Mouse (Mus musculus) c-Kit-positive CD71-positive TER-119-negative erythroid progenitor cells, embryonic 14.5 days (primary cell): ENCODE results near the gene Psmd11.
"Not testable (repeated sequence)": the region's sequence is repeated elsewhere in the genome, so short reads cannot be mapped to it uniquely, and the experiment has no call there.

ENCODE experiments used
- DNase-seq: peaks from one replicate; pipeline ENCODE4 v3.0.0-alpha.2; 2013; ENCODE audit warnings: low read depth

The Psmd11 gene

DNA sequence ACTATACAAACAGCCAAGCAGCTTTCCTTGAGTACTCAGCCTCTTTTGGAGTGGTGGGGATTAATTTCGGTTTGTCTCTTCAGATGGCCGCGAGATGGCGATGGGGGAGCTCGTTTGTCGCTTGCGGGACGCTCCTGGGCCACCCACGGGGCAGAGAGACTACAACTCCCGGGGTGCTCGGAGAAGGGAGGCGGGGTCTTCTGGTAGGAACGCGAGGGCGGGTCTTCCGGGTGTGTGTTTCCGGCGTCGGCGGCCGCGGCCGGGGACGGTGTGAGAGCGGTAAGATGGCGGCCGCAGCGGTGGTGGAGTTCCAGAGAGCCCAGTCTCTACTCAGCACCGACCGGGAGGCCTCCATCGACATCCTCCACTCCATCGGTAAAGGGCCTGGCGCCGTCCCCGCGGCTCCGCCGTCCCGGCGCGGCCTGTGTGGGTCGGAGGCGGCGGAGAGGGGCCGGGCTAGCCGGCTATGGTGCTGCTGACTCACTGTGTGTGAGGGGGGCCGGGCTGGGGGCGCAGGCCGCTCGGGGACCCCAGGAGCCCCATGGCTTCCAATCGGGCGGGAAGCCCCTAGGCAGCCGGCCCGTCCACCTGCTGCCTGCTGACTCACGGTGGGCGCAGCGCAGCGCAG is at the start of gene Psmd11:
Psmd11 (plus strand) TSS at position 235 of the 628 bp plus-strand sequence.
- peak; percentile 93 for DNase-seq

DNA sequence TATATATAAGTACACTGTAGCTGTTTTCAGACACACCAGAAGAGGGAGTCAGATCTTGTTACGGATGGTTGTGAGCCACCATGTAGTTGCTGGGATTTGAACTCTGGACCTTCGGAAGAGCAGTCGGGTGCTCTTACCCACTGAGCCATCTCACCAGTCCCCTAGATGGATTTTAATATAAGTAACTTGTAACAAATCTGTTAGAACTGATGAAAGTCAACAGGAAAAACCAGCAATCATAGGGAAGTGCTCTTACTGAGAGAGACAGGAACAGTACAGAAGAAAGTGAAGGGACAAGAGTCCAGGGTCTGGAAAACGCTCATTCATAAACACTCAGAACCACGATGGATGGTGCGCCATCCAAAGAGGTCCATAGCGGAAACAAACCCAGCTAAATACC is 49.2 kb upstream of the Psmd11 start:
- DNase-seq = not testable (repeated sequence)

DNA sequence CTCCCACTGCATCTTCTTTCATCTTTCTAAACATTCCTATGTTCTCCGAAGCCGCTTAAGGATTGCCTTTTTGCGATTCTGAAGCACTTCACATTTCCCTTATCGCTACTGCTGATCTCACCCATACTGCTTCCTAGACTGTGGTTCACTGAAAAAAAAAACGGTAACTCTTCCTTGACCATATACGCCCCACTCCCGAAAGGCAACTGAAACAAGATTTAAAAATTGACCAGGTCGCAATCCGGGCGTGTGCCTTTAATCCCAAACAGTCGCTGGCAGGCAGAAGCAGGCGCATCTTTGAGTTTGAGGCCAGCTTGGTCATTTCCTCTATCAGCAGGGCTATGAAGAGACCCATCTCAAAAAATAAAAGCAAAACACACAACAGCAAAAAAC is 45.8 kb upstream of the Psmd11 start:
- peak; percentile 55 for DNase-seq

DNA sequence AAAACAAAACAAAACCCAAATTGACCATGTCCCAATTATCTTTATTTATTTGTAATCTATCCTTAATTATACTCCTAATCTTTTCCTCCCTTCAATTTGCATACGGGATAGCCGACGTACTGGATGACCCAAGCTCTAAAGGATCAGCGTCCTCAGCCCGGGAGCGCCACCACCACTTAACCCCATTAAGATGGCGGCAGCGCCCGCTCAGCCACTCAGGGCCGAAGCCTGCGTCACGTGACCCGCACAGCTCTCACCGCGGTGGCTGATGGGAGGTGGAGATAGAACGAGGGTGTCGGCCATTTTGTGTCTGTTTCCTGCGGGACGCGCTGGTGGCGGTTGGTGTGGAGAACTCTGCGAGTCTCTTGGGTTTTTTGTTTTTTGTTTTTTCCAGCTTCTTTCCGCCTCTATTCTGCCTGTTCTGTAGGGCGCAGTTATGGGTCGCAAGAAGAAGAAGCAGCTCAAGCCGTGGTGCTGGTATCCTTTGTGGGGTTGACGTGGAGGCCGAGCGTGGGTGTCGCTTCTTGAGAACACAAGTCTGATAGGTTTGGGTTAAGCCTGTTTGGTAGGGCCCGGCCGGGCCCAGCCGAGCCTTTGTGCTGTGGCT is 45.3 kb upstream of the Psmd11 start, which contains the start of gene Zfp207:
Zfp207 (plus strand) TSS at position 261 of the 607 bp plus-strand sequence.
- peak; percentile 94 for DNase-seq

DNA sequence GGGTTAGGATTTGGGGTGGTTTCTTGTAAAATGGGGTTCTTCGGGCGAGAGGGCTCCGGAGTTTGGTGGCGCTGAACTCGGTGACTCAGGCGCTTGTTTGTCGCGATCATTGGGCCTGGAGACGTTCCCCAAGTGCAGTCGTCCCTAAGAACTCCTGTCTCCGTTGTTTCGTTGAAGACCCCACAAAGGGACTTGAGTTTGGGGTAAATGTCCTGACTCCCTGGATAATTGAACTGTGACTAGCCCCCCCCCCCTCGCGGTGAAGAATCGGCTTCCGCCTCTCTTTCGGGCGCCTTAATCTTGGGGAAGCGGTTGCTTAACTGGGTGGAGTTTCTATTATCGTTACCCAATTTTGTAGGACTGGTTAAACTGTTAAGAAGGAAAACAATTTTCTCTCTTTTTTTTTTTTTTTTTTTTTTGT is 44.8 kb upstream of the Psmd11 start:
- peak; percentile 65 for DNase-seq

DNA sequence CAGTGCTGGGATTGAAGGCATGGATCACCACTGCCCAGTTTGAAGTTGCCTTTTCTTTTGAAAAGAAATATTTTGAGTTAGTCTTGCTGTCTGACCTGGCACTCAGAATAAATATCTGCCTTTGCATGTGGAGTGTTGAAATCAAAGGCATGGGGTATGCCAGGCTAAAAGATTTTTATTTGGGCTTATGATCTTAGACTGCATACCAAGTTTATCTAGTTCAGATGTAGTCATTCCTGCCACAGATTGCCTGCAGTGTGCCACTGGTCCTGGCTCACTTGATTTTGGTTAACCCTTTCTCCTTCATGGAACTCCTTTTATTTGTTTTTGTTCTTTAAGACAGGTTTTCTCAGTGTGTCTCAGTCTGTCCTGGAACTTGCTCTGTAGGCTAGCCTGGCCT is 44.0 kb upstream of the Psmd11 start:
- DNase-seq = no peak

DNA sequence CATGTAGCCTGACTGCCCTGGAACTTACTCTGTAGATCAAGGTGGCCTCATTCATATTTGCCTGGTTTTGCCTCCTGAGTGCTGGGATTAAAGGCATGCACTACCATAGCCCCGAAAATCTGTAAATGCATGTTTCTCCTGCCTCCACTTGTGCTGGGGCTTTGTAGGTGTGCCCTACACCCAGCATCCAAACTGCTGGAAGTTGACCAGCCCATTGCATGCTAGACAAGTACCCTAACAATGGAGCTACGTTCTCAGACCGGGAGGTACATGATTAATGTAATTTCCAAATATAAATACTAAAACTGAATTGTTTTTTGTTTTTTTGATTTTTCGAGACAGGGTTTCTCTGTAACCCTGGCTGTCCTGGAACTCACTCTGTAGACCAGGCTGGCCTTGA is 43.4 kb upstream of the Psmd11 start:
- DNase-seq = no peak

DNA sequence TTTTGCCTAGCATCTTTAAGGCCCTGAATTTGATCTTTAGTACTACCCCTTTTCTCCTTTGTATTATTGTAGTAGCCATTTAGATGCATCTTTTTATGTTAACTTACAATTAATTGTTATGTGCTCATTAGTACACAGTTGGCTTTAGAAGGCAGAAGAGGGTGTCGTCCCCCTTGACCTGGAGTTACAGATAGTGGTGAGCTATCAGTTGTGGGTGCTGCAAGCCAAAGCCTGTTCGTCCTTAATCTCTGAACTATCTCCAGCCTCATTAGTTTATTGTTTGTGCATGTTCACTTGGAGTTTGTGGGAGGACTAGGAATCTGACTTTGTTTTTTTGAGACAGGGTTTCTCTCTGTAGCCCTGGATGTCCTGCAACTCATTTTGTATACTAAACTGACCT is 41.6 kb upstream of the Psmd11 start:
- no peak for DNase-seq

DNA sequence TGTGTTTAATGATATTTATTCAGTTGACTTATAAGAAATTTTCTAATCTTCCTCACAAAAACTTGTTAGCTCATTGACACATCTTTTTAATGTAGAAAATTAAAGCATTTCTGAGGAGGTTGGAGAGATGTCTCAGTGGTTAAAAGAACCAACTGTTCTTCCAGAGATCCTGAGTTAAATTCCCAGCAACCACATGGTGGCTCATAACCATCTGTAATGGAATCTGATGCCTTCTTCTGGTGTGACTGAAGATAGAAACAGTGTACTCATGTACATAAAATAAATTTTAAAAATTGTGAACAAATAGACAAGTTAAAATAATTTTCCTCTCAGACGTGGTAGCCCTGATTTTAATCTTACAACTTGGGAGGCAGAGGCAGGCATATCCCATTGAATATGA is 38.5 kb upstream of the Psmd11 start:
- no peak for DNase-seq

DNA sequence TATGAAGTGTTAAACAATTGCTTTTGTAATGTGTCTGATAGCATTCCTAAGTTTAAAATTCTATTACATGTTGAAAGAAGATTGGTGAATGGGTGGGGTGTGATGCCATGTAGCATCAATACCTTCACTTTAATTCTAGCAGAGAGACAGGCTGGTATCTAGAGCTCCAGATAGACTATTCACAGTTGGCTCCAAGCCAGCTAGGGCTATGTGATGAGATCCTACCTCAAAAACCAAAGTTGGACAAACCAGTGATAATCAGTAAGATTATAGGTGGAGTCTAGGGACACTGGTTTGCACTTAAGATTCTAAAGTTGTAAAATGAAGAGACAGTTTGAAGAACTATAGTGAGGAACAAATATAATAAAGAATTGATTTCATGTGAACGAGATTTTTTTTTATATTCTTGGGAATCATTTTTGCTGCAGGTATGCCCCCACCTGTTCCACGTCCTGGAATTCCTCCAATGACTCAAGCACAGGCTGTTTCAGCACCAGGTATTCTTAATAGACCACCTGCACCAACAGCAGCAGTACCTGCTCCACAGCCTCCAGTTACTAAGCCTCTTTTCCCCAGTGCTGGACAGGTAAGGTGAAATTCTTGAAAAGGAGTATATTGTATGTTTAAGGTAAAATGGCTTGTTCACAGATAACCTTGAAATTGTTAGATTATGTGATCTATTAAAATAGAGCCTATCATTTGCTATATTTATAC is 36.9 kb upstream of the Psmd11 start:
- no peak for DNase-seq

DNA sequence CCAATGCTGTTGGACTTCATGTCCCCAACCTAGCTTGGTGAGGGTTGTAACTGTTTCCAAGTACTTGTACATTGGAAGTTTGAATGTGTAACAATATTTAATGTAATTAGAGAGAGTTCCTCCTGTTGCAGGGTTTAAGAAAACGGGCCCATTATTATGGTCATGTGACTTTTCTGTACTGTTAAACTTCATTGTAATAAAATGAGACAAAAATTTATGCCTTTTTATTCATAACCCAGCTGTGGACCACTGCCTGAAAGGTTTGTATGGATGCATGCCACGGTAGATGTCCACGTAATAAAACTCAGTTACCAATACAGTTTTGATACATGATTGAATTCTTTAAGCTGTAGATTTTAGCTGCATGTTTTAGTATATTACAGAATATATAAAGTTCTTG is 32.5 kb upstream of the Psmd11 start:
- no peak for DNase-seq

DNA sequence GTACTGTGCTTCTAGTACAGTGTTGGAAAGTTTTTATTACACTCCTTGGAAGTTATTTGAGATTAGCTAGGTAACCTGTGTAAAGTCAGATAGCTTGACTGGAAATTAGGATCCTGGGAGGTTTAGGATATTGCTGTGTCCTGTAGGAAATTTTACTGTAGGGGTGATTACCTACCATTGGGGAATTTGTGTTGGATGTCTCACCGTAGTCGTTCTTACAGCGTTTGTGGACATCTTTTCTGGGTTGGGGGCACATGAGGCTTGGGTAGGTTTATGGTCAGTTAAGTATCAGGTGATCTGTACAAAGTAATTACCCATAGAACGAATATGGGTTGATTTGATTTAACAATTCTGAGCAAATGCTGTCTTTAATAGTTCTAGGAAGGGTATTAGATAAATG is 31.8 kb upstream of the Psmd11 start:
- no peak for DNase-seq

DNA sequence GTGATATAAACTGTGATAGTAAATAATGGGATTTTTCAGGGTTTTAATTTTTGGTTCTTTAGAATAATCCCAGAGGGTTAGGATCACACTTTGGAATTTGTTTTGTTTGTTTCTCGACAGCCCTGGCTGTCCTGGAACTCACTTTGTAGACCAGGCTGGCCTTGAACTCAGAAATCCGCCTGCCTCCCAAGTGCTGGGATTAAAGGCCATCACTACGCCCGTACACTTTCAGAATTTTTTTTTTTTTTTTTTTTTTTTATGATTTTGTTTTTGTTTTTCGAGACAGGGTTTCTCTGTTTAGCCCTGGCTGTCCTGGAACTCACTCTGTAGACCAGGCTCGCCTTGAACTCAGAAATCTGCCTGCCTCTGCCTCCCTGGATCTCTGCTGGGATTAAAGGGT is 20.5 kb upstream of the Psmd11 start:
- not testable (repeated sequence) for DNase-seq

DNA sequence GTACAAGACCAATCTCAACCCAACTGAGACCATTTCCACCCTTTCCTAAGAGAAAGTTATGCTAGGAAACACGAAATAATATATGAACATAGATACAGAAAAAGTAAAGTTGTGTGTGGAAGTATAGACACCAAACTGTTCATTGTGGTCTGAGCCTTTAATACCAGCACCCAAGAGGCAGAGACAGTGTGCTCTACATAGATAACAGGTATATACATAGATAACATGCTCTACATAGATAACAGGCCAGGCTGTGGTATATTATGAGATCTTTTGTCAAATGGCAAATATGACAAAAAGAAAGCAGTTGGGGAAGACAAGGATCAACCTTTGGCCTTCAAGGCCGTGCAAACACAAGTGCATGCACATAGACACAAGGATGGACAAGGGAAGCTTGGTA is 18.0 kb upstream of the Psmd11 start:
- DNase-seq = no peak

DNA sequence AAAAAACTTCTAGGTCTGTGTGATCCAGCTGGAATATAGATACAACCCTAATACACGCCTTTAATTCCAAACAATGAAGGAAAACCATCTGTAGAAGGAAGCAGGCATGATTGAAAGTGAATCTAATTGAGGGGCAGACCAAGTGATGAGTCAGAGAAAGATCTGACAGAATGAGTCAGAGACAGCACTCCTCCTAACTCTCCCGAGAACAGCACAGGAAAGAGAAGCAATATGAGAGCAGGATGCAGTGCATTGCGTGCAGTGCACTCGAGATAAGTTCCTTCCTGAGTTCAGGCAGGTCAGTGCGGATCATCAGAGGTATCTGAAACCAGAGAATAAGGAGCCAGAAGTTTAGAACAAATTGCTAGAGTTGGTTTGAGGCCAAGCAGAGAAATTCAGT is 11.3 kb upstream of the Psmd11 start:
- no peak for DNase-seq

DNA sequence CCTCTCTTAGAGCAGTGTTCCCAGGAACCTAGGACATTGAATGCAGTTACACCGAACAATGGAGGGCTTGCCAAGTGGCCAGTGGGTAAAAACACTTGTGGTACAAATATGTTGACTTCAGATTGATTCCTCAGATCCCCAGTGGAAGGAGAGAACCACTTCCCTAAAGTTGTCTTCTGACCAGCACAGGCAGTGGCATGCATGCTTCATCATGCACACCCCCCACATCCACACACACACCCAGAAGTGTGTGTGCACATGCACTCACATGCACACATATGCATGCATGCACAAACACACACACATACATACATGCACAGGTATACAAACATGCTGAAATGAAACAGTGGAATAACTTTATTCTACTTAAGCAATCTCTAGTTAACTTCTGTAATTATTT is 8.7 kb upstream of the Psmd11 start:
- DNase-seq = no peak

DNA sequence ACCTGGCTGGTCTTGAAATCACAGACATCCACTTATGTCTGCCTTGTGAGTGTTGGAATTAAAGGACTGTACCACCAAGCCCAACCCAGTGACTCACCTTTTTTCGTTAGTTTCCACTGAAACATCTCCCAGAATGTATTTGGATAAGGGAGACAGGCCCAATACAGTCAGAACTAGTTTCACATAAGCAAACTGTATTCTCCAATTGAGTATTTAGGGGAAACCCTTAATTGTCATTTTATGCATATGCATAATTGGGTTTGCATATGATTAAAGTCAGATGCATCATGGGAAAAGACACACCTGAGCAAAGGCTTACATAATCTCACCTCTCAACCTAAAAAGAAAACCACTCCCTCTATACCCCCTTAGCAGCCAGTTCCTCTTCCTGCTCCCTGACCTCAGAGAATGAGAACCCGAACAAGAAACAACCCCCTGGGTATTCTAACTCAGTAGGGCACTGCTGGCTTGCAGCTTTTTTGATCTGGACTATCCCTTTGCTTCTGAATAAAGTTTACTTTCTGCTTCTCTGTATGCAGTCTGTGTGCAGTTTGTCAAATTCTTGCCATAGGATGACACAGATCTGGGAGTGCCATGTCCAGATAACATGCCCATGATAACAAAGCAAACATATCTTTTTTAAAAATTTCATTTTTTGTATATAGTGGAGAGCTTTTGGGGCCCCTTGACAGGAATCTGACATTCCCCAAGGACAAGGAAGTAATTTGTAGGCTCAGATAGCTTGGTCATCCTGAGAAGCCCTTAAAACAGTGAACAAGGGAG is 8.0 kb upstream of the Psmd11 start:
- no peak for DNase-seq

DNA sequence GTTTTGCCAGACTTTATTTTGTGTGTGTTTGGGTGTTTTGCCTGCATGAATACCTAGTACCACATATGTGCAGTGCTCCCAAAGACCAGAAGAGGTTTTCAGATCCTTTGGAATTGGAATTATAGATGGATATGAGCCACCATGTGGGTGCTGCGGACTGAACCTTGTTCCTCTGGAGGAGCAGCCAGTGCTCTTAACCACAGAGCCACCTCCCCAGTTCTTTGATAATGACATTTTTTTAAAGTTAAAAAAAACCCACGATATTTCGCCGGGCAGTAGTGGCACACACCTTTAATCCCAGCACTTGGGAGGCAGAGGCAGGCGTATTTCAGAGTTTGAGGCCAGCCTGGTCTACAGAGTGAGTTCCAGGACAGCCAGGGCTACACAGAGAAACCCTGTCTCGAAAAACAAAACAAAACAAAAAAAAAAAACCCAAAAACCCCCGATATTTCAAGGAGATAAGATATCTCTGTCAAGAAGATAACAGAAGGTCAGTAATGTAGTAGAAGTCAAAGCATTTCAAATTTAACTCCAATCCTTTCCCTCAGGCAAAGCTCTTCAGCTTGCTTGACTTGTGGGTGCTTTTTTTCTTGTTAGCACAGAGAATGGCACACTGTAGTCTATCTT is 6.9 kb upstream of the Psmd11 start:
- DNase-seq = no peak

DNA sequence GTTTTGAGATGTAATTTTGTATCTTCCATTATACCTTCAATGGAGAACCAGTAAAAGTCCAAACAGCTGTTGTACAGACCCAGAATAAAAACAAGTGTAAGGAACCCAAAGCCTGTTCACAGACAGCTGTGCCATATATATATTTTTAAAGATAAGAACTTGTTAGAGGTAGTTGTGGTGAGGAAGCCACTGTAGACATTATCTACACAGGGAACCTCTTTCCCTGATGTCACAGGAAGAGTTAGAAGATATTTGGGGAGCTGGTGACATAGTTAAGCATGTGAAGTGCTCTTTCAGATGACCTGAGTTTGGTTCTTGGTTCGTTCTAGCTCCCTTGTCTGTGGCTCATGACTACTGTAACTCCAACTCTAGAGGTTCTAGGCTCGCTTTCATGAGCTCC is 3.7 kb upstream of the Psmd11 start:
- DNase-seq = no peak

DNA sequence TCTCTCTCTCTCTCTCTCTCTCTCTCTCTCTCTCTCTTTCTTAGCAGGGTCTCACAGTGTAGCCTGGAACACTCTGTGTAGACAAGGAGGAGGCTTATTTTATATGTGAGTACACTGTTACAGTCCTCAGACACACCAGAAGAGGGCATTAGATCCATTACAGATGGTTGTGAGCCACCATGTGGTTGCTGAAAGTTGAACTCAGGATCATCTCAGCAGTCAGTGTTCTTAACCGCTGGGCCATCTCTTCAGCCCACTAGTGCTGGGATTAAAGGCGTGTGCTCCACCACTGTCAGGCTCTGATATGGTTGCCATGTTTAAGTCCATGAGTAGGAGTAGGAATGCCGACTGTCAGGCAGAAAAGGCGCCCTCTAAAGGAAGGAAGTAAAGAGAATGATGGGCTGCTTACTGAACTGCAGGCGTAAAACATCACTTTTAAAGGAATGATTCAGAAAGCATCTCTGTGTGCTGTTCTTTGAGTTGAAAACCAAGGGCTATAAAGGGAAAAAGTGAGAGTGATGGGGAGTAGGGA is 3.1 kb upstream of the Psmd11 start:
- DNase-seq = no peak

DNA sequence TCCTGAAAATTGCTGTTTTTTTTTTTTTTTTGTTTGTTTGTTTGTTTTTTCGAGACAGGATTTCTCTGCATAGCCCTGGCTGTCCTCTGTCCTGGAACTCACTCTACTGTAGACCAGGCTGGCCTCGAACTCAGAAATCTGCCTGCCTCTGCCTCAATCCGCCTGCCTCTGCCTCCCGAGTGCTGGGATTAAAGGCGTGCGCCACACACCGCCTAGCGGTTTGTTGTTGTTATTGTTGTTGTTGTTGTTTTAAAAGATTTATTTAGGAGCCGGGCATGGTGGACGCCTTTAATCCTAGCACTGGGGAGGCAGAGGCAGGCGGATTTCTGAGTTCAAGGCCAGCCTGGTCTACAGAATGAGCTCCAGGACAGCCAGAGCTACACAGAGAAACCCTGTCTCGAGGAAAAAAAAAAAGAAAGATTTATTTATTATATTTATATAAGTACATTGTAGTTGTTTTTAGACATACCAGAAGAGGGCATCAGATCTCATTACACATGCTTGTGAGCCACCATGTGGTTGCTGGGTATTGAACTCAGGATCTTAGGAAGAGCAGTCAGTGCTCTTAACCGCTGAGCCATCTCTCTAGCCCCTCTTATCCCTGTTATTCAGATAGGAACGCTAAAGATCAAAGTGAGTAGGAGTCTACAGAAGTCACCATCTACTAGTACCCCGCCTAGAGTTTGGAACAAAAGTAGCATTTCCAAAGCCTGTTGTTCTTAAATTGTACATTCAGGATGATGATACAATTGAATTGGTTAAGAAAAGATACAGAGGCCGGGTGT is 2.2 kb upstream of the Psmd11 start:
- DNase-seq = not testable (repeated sequence)
